Mouse (Mus musculus): Measurements from ENCODE around the gene Usp24. TPM values are rescaled to one million over a fixed set of nuclear protein-coding genes. Genes with fewer than 3 reads are reported as not detected.
A peak's percentile ranks its signal among the peaks of the same experiment; 100 is the strongest.

Usp24 gene
- total RNA-seq, 2 experiments from 2014 or later: 39.2 to 41.6 TPM

DNA sequence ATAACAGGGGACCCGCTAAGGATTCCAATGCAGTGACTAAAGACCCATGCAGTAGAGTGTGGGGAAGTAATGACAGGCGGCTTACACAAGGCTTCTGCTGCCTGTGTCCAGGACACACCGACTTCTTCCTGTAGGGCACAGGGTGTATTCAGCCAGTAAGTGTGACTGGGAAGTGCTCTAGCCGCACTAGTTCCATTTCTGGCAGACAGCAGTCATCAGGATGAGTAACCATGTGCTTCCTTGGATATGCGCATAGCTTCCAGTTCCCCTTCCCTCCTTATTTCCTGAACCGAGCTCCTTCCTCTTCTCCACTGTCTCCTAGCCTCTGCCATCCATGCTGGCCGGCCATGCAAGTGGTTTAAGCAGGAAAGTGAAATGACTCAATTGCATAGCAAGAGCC, 113.1 kb downstream of the Usp24 start:
- DNase-seq: no peak

DNA sequence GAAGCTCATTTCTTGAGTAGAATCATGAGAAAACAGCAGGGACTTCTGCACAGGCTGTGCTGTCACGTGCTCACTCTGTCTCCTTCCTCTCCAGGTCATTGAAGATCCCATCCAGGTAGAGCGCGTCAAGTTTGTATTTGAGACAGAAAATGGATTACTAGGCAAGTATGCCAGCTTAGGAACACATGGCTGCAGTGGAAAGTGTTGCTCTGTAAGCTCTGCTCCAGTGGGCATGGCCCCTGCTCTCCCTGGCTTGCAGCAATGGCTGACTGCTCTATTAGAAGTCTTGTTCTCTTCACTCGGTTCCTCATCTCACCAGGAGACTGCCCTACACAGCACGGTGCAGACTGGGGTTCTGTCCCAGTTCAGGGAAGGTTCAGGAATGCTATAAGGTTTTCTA, 114.4 kb downstream of the Usp24 start:
- no peak for DNase-seq

DNA sequence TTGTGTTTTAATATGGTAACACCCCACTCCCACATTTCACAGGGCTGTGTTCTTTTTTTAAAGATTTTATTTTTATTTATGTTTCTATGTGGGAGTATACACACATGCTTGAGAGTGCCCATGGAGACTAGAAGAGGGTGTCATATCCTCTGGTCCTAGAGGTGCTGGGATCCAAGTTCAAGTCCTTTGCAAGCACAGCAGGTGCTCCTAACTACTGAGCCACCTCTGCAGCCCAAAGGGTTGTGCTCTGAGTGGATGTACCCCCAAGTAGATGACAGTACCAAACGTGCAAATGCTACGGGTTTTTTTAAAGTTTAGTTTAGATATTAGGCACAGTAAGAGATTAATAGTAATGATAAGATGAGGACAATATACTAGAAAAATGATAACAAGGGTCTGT, 119.4 kb downstream of the Usp24 start:
- no peak for DNase-seq

DNA sequence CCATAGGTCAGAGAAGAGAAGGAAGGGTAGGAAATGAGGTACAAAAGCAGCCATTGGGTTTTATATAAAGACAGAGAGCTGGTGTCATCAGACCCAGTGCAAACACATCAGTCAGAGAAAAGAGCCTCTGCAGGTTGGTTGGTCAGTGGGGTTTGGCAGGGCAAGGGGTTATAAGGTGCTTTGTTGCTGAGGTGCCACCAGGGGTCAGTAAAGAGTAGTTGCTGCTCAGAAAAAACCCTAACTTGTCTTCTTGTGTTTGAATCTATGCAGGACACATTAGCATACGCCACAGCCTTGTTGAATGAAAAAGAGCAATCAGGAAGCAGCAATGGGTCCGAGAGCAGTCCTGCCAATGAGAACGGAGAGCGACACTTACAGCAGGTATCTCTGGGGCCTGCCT, 120.5 kb downstream of the Usp24 start:
- DNase-seq: no peak

DNA sequence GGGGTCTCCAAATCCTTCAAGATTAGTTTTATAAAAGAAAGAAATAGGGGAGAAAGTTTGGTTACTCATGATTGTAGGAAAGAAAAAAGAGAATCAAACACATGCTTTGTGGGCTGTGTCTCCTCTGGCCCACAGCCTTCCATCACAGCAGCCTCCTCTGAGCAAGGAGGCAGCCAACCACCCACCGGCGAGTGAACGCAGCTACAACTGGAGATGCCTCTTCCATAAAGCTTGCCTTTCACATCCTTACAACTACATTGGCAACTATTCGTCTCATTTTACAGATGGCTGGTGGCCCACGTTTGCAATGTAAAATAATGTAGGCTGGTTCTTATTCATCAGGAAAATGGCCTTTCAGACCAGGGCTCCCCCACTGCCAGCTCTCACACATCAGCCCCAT, 121.2 kb downstream of the Usp24 start:
- DNase-seq: no peak

DNA sequence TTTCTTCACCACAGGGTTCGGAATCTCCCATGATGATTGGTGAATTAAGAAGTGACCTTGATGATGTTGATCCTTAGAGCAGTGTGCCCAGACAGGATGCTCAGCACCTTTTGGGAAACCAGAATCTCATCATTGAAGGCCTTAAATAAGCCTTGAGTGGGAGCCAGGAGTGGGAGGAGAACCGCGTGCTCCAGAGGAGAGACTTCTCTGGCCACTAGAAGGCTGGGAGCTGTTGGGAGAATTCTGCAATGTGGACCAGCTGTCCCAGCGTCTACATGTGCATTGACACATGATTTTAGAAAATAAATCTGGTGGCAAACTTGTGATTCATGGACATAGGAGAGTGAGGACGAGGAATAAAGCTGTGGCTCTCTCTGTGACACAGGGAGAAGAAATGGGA, 122.8 kb downstream of the Usp24 start:
- DNase-seq: no peak

DNA sequence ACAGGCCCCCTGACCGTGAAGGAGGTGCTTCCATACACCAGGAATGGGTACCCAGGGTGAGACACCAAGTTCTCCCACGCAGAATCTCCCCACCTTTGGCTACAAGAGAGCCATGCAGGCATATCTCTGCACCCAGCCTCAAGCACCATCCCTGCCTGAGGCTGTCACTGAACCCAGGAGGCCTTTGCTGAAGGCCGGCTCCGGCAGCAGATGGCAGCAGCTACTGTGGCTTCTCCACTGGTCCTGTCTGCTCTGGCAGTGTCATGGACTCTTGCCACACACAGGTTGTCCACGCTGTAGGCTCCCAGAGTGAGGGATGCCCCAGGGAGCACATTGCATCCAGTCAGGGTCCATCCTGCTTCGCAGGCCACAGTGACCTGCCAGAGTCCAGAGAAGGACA, 127.2 kb downstream of the Usp24 start:
- DNase-seq: no peak

DNA sequence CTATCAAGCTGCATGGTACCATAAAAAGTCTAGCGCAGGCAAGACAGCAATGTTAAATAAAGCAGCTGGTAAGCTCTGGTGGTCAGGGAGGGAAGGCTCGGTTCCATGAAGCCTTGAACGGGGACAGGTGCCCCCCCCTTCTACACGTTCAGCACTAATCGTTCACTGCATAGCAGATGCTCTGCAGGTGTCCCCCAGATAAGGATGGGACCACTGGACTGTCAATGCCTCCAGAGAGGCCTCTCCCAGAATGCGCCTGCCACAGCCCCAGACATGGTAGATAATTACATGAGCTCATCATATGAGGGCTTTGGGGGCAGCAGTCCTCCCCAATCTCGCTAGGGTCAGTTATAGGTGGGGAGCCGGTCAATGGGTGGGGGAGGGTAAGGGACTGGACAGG, 133.3 kb downstream of the Usp24 start:
- DNase-seq: no peak

DNA sequence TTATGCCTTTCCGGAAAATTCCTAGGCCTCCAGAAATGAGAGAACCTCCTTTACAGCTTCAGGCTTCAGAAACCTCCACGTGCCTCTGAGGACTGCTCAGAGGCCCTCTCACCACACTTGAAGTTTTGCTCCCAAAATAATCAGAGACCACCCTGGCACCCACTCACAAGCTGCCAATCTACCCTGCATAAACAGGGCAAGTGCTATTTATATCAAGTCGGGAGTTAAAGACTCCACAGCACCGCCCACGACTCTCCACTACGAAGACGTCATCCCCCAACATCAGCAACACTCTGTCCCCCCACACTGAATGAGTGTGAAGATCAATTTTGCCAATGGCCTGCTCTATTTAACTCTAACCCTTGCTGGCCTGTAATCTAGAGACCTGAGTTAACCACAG, 136.4 kb downstream of the Usp24 start:
- no peak for DNase-seq

DNA sequence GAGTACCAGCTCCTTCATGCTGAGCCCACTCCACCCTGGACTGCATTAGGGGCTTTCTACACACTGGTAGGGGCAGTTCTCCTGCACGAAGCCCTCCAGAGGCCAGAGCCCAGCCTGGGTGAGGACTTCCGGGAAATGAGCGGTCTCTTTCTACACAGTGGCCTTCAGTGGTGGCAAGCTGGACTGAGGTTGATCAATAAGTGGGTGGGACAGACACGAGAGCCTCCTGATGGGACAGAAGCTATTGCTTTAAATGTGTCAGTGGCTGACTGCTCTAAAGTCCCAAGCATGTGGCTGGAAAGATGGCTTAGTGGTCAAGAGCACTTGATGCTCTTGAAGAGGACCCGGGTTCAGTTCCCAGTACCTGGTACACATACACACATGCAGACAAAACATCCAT, 137.1 kb downstream of the Usp24 start:
- DNase-seq: no peak

DNA sequence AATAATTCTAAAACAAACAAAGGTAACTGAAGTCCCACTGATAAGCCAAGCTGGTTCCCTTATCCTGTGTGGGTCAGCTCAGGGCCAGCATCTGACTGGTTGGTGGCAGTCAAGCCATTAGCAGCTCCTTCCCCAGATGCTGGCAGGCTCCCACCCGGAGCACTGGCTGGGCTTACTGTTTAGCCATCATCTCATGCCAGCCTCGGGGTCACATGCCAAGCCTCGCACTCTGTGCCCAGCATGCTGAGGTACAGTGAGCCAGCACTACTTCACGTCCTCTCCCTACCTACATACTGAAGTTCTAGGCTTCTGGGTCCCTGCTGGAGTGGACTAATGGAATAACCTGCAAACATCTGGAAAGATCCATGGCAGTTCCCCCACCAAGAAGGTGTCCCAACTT, 137.5 kb downstream of the Usp24 start:
- DNase-seq: peak; percentile 45

DNA sequence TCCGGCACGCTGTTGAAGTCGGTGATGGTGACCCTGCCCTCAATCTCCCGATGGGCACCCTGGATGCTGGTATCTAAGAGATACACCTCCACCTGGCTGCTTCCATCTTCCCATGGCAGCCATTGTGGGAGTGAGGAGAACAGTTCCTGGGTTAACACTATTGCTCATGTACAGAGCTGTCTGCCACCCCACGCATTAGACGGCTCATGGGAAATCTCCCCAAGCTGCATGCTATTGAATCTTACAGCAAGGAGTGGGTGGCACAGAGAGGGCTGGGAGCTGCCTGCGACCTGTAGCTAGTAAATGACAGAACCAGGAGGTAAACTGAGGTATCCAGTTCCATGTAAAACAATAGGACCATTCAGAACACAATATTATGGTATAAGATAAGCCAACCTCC, 138.5 kb downstream of the Usp24 start:
- no peak for DNase-seq

DNA sequence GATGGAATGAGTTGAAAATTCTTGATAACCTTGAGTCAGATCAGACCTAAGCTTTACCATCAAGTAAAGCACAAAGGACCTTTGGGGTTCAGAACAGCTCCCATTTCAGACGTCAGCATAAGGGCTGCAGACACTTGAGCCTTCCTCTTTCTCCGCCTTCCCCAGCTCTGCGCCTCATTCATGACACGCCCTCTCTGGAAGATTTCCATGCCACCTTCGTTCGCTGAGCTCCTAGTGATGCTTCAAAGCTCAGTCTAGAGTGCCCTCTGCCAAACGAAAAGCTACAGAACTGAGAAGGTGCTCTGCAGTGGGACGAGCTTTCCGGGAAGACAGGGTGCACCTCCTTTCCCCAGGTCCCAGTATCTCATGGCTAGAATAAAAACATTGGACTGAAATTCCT, 146.0 kb downstream of the Usp24 start:
- no peak for DNase-seq

DNA sequence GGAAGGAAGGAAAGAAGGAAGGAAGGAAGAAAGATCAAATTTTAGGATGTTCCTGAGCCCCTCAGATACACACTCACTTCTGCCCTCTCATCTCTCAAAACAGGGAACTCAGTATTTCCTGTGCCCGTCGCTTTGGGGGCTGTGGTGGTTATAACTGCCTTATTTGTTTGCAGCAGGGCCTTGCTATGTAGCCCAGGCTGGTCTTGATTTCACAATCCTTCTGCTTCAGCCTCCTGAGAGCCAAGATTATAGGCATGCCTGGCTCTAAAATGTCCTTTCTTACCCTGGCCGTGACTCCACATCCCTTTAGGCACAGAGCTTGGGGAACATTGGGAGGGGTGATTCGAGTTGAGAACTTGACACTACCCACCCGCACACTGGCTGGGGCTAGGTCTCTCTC, 146.5 kb downstream of the Usp24 start:
- no peak for DNase-seq

DNA sequence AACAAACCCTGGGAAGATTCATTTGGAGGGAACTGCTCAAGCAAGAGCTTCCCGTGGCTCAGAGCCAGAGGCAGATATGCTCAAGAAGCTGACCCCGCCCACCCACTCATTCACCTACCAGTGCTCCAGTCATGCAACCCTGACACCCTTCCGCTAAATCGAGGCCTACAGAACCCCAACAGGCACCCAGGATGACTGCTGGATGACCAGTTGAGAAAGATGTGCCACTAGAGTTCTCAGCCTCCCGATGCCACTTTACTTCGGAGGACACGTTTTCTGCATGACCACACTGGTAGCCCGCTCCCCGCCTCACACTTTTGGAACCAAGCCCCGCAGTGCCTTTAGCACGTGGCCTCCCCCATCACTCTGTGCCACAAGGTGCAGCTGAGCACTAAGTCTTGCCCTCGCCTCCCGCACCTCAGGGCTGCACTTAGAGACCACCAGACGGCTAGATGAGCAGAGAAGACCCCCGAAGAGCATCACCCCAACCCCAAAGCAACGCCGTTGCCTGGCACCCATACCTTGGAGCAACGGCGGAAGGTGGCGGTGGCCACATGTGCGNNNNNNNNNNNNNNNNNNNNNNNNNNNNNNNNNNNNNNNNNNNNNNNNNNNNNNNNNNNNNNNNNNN, 147.3 kb downstream of the Usp24 start:
- DNase-seq: no peak

DNA sequence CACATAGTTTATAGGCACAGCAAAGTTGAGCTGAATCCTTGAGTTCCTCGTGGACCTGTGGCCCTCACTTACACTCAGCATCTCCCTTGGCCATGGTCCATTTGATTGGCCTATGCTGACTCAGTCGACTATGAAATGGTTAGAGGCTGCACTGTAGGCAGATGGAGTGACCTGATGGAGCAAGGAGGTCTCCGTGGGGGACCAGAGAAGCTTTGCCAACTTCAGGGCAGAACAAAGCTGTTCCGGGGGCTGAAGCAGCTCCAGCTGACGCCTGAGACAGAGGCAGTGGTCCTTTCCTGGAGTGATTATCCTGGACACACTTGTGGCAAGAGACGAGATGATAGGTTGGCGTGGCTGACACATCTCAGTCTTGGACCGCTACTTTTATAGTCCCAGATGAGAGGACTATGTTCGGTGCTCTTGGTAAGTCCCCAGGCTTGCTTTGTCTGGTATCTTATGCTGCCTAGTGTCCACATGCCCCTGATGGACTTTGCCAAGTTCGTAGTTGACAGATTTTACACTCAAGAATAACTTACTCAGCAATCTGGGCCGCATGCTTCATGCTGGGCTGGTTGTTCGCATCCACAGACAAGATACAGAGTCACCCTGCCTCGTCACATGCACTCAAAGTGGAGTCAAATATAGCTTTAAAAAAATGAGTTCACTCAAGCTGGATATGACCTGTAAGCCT, 151.6 kb downstream of the Usp24 start:
- no peak for DNase-seq

DNA sequence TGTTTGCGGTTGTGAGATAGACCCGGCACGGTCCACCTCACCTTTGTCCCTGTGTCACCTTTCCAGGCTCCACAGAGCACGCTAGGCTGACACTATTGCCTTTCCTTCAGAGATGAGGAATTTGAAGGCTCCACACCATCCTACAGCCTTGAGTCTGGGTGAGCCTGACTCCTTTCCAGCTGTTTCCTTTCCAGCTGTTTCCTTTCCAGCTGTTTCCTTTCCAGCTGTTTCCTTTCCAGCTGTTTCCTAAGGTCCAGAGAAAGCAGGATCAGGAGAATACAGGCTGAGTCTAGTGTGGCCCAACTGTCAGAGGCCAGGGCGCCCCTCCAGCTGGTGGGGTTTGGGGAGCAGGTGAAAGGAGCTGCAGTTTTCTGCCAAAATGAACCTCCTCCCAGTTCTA, 154.9 kb downstream of the Usp24 start:
- no peak for DNase-seq

DNA sequence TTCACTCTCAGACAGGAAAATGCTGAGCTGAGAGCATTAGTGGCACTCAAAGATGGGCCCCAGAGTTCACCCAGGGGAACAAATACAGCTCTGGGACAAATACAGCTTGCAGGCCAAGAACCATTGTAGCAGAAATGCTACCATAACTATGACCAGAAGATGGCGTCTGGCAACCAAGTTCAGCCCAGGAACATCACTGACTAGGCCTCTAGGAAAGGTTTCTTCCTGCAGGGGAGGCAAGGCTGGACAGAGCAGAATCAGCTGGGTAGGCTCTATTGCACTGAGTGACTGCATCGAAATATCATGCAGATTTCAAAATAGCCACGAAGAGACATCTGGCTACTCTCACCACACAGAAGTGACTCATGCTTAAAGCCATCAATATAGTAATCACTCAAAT, 156.3 kb downstream of the Usp24 start:
- DNase-seq: peak; percentile 44

DNA sequence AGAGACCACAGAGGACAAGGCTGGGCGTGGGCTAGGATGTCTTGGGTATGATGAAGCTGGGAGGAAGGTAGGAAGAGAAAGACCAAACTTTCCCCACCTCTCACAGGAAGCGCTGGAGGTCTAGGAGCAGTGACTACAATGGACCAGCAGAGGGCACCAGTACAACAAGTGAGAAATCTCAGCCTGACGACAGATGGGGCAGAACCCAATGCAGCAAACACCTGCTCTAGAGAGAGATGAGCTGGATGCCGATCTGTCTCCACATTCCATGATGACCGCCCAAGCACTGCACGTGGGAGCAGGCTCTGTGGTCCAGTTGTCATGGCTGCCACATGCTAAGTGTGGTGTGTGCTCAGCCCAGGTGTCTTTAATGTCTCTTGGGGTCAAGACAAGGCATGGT, 158.2 kb downstream of the Usp24 start:
- DNase-seq: peak; percentile 42

DNA sequence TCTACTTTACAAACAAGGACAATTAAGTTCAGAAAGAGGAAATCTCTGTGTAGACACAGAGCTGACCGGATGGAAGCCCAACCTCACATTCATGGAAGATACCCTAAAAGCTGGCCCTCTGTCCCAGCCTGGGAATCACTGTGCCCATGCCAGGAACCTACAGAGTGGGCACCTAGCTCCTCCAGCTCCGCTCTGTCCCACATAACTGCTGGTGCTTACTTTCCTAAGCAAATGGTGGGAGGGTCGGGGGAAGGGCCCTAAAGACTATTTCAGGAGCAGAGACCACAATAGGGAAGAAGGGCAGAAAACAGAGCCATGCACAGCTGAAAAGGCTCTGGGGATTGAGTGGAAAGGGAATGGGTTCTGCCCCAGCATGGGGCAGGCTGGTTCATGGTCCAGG, 164.5 kb downstream of the Usp24 start:
- no peak for DNase-seq

DNA sequence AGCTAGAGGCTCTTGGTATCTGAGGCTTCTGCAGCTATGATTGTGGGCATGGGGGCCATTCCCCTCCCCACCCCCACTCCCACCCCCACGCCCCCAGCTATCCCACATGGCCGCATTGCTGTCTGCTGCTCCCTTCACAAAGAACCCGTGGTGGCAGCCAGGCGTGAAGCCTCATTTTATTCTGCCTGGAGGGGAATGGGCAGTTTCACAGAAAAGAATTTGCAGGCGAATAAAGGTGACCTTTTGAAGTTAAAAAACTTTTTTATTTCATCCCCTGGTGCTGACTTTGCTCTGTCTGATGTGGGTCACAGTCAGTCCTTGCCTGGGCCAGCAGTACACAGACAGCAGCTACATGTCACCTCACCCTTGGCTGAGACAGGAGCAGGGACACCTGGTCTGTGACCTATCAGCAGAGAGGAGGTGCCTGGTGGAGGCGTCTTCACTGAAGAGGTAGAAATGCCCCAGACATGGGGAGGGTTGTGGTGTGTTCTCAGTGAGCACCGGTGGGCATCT, 167.3 kb downstream of the Usp24 start:
- no peak for DNase-seq

DNA sequence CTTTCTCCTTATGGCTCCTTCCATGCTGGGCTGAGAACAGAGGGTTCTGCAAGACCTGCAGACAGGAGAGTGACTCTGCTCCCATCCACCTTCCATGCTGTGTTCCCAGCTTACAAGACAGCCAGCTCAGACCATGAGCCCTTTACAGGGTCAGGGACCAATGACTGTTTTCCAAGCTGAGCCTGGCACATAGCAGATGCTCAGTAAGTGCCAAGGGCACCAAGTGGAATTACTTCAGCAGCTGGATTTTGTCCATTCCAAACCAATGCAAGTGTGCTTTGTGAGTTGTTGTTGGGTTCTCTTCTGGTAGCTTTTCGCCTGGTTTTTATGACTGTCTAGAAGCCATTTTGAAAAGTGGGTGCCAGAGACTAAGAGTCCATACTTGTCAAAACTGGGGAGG, 167.8 kb downstream of the Usp24 start:
- DNase-seq: no peak

DNA sequence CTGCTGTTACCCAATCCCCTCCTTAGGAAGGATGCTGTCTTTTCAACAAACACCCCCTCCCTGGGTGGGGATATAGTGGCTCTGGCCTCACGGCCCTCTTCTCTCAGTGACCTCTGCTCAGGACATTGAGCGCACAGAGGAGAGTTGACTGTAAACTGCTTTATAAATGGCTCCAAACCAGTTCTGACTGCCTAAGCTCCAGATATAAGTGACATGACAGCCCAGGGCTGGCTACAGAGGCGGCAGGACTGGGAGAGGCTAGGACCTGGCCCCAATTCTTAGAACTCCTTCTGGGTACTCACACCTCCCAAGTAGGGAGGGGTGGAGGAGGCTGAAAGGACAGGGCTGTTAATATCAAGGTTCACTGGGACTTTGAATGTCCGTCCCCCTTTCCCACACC, 174.6 kb downstream of the Usp24 start:
- no peak for DNase-seq

Measured in gastrocnemius, postnatal 10 days (tissue).